Mouse (Mus musculus) testis, adult 2 months (tissue): ENCODE data around the gene Pan2. TPM values are rescaled to one million over a fixed set of nuclear protein-coding genes. Genes with fewer than 3 reads are reported as not detected.

Source experiments
- H3K27ac ChIP-seq: fragments of 200-500 bp; 2 replicates; pipeline ENCODE4 v1.5.1; 2012; ENCODE audit warnings: low read depth, low read length; ENCODE audit not compliant: control insufficient read depth, insufficient read depth
- H3K27me3 ChIP-seq: fragments of 200-500 bp; 2 replicates; pipeline ENCODE4 v1.6.1; 2012; ENCODE audit warnings: mild to moderate bottlenecking, low read length, moderate library complexity; ENCODE audit not compliant: control insufficient read depth, insufficient read depth
- H3K36me3 ChIP-seq: fragments of 200-500 bp; 2 replicates; pipeline ENCODE4 v1.6.1; 2012; ENCODE audit warnings: mild to moderate bottlenecking, low read length; ENCODE audit not compliant: control insufficient read depth, insufficient read depth
- H3K4me1 ChIP-seq: fragments of 200-500 bp; 2 replicates; pipeline ENCODE4 v1.6.1; 2012; ENCODE audit warnings: low read length; ENCODE audit not compliant: control insufficient read depth, insufficient read depth
- H3K4me3 ChIP-seq: fragments of 200-500 bp; 2 replicates; pipeline ENCODE4 v1.5.1; 2012; ENCODE audit warnings: low read depth, mild to moderate bottlenecking, low read length, moderate library complexity, mixed read lengths; ENCODE audit not compliant: control insufficient read depth
- CTCF ChIP-seq: fragments of 200-500 bp; IDR thresholded peaks from 2 replicates; pipeline ENCODE4 v1.5.1; 2012; ENCODE audit warnings: low read depth, mild to moderate bottlenecking, inconsistent platforms, low read length, moderate library complexity; ENCODE audit not compliant: control insufficient read depth, insufficient read depth, insufficient replicate concordance
- POLR2A ChIP-seq: fragments of 200-500 bp; IDR thresholded peaks from 2 replicates; pipeline ENCODE4 v1.6.1; 2012; ENCODE audit warnings: low read depth, mild to moderate bottlenecking, inconsistent platforms, low read length, moderate library complexity; ENCODE audit not compliant: control insufficient read depth
- polyA plus RNA-seq: library from polyadenylated mRNA; depleted of rRNA; stranded (reverse); fragments of >200 nt; gene quantifications from 2 replicates; pipeline ENCODE4 v1.2.3, GENCODE M21; 2012

Pan2 gene
- polyA plus RNA-seq, 1 experiment = 24.6 TPM

- H3K36me3 ChIP-seq = no peaks in the 10 kb centered on the region
- H3K4me3 ChIP-seq = no peak overlapping the region
- H3K4me1 ChIP-seq = no peaks in the 10 kb centered on the region; the same call in 1 of the 2 replicates
- TF ChIP-seq CTCF (no peak), POLR2A (no peak)
- H3K27me3 ChIP-seq = no peaks in the 10 kb centered on the region
- peak overlapping the region; percentile 58; the same call in 1 of the 2 replicates for H3K27ac ChIP-seq
Observed at GRCm38 (mm10) chr10:128344568-128345275, 41.6 kb downstream of the Pan2 start.

GRCm38 (mm10) chr10:128347541-128347940, 44.4 kb downstream of the Pan2 start:
- TF ChIP-seq CTCF (no peak), POLR2A (no peak)

DNA sequence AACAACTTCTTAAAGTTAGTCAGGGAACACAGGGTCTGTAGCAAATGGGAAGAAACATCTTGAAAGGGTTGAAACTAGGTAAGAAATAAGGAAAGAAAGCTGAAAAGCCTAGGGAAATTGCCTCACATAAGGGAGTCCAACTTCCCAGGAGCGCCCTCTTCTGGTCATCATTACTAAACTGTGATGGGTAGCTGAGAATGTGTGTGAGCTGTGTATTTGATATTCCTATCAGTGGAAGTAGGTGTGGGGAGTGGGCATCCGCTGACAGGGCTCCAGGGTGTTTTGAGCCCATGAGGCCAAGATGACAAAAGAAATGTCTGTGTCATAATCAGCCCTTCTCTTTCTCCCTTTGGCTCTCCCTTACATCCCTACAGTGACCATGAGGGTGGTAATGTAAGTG, 55.7 kb downstream of the Pan2 start:
- no peak overlapping the region for H3K27ac ChIP-seq

More at GRCm38 (mm10) chr10:128347541-128347940, 44.4 kb downstream of the Pan2 start:
- no peaks in the 10 kb centered on the region for H3K27me3 ChIP-seq
- peaks cover 3% of the 10 kb centered on the region; the same call in 1 of the 2 replicates for H3K36me3 ChIP-seq
- H3K4me1 ChIP-seq = no peaks in the 10 kb centered on the region; the same call in 1 of the 2 replicates
- H3K27ac ChIP-seq = no peak overlapping the region
- H3K4me3 ChIP-seq = no peak overlapping the region

DNA sequence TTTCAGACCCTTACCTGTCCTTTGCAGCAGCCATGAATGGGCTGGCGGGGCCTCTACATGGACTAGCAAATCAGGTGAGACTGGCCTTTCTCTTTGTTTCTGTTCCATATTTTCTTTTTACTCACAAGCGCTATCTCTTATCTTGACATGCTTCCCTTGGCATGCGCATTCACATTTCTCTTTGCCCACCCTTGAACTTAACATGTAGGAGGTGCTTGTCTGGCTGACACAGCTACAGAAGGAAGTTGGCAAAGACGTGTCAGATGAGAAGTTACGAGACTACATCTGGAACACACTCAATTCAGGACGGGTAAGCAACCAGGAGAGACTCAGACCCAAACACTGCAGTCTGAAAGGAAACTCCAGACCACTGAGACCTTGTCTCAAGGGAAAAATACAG, 56.1 kb downstream of the Pan2 start:
- H3K27me3 ChIP-seq = no peaks in the 10 kb centered on the region
- H3K4me1 ChIP-seq = no peaks in the 10 kb centered on the region
- H3K36me3 ChIP-seq = peaks cover 3% of the 10 kb centered on the region; the same call in 1 of the 2 replicates
- TF ChIP-seq POLR2A (no peak), CTCF (no peak)
- no peak overlapping the region for H3K4me3 ChIP-seq
- no peak overlapping the region for H3K27ac ChIP-seq

More for the DNA sequence above, 55.7 kb downstream of the Pan2 start:
- Histone ChIP-seq H3K36me3 (peaks cover 5% of the 10 kb centered on the region; the same call in 1 of the 2 replicates), H3K4me1 (no peaks in the 10 kb centered on the region), H3K4me3 (no peak overlapping the region), H3K27me3 (no peaks in the 10 kb centered on the region)
- no peak for TF ChIP-seq POLR2A

GRCm38 (mm10) chr10:128361836-128362235, 58.7 kb downstream of the Pan2 start:
- H3K27ac ChIP-seq = peak overlapping the region; percentile 32; the same call in 1 of the 2 replicates
- H3K4me3 ChIP-seq = no peak overlapping the region
- H3K36me3 ChIP-seq = peaks cover 3% of the 10 kb centered on the region; the same call in 1 of the 2 replicates
- H3K27me3 ChIP-seq = no peaks in the 10 kb centered on the region
- H3K4me1 ChIP-seq = no peaks in the 10 kb centered on the region
- TF ChIP-seq POLR2A = no peak
- TF ChIP-seq CTCF = no peak

- Histone ChIP-seq H3K36me3 (peaks cover 3% of the 10 kb centered on the region; the same call in 1 of the 2 replicates), H3K4me3 (no peak overlapping the region), H3K4me1 (no peaks in the 10 kb centered on the region), H3K27ac (no peak overlapping the region), H3K27me3 (no peaks in the 10 kb centered on the region)
- TF ChIP-seq POLR2A (no peak), CTCF (no peak)
Observed at GRCm38 (mm10) chr10:128362568-128362967, 59.4 kb downstream of the Pan2 start.

- TF ChIP-seq CTCF = no peak
- TF ChIP-seq POLR2A = no peak
- Histone ChIP-seq H3K4me3 (peak overlapping the region; percentile 96), H3K4me1 (peaks cover 16% of the 10 kb centered on the region), H3K27ac (peak overlapping the region; percentile 95), H3K36me3 (no peaks in the 10 kb centered on the region), H3K27me3 (no peaks in the 10 kb centered on the region)
Observed at GRCm38 (mm10) chr10:128367899-128368401, 64.8 kb downstream of the Pan2 start.
